Mouse (Mus musculus) cortical plate, adult 2 months (tissue): ENCODE data around the gene Hjurp. TPM values are rescaled to one million over a fixed set of nuclear protein-coding genes. Genes with fewer than 3 reads are reported as not detected.

Experiments
- H3K27ac ChIP-seq: fragments of 200-500 bp; 2 replicates; pipeline ENCODE4 v1.5.1; 2012; ENCODE audit warnings: low read length, control low read depth, inconsistent platforms; ENCODE audit not compliant: insufficient read depth
- H3K4me1 ChIP-seq: fragments of 200-500 bp; 2 replicates; pipeline ENCODE4 v1.6.1; 2011; ENCODE audit warnings: low read length; ENCODE audit not compliant: control insufficient read depth, insufficient read depth
- H3K4me3 ChIP-seq: fragments of 200-500 bp; 2 replicates; pipeline ENCODE4 v1.5.1; 2011; ENCODE audit warnings: mild to moderate bottlenecking, low read length, control low read depth; ENCODE audit not compliant: insufficient read depth
- CTCF ChIP-seq: fragments of 200-500 bp; IDR thresholded peaks from 2 replicates; pipeline ENCODE4 v1.5.1; 2011; ENCODE audit warnings: mild to moderate bottlenecking, control low read depth, low read length; ENCODE audit not compliant: insufficient read depth; ENCODE audit errors: extremely low read depth
- POLR2A ChIP-seq: fragments of 200-500 bp; IDR thresholded peaks from 2 replicates; pipeline ENCODE4 v1.6.1; 2011; ENCODE audit warnings: mild to moderate bottlenecking, low read length, control low read depth; ENCODE audit not compliant: insufficient read depth; ENCODE audit errors: extremely low read depth
- polyA plus RNA-seq: library from polyadenylated mRNA; depleted of rRNA; stranded (reverse); fragments of >200 nt; gene quantifications from 2 replicates; pipeline ENCODE4 v1.2.3, GENCODE M21; 2012

Gene Hjurp
- polyA plus RNA-seq, 1 experiment = 60.9 TPM

- TF ChIP-seq POLR2A (no peak), CTCF (no peak)
- Histone ChIP-seq H3K4me1 (no peaks in the 10 kb centered on the region), H3K27ac (no peak overlapping the region), H3K4me3 (no peak overlapping the region)
Measured at GRCm38 (mm10) chr1:88298686-88299528, 21.5 kb upstream of the Hjurp start.

GRCm38 (mm10) chr1:88297480-88298258, 20.2 kb upstream of the Hjurp start:
- Histone ChIP-seq H3K4me3 (no peak overlapping the region), H3K4me1 (no peaks in the 10 kb centered on the region), H3K27ac (no peak overlapping the region)
- TF ChIP-seq CTCF (no peak), POLR2A (no peak)

GRCm38 (mm10) chr1:88296171-88296920, 18.9 kb upstream of the Hjurp start:
- Histone ChIP-seq H3K4me3 (no peak overlapping the region), H3K4me1 (no peaks in the 10 kb centered on the region), H3K27ac (no peak overlapping the region)
- TF ChIP-seq POLR2A (no peak), CTCF (no peak)

- no peak overlapping the region for H3K4me3 ChIP-seq
- TF ChIP-seq POLR2A (no peak), CTCF (no peak)
- no peak overlapping the region for H3K27ac ChIP-seq
- no peaks in the 10 kb centered on the region for H3K4me1 ChIP-seq
Measured at GRCm38 (mm10) chr1:88294650-88295049, 17.2 kb upstream of the Hjurp start.

- no peak overlapping the region for H3K27ac ChIP-seq
- H3K4me3 ChIP-seq = no peak overlapping the region
- no peaks in the 10 kb centered on the region for H3K4me1 ChIP-seq
- TF ChIP-seq POLR2A (no peak), CTCF (no peak)
Measured at GRCm38 (mm10) chr1:88292057-88292456, 14.6 kb upstream of the Hjurp start.

GRCm38 (mm10) chr1:88291409-88292005, 14.1 kb upstream of the Hjurp start:
- Histone ChIP-seq H3K4me3 (no peak overlapping the region), H3K27ac (no peak overlapping the region), H3K4me1 (no peaks in the 10 kb centered on the region)
- no peak for TF ChIP-seq CTCF
- no peak for TF ChIP-seq POLR2A

GRCm38 (mm10) chr1:88290511-88290910, 13.1 kb upstream of the Hjurp start:
- no peak for TF ChIP-seq POLR2A
- no peak for TF ChIP-seq CTCF
- Histone ChIP-seq H3K4me3 (no peak overlapping the region), H3K4me1 (no peaks in the 10 kb centered on the region), H3K27ac (no peak overlapping the region)

GRCm38 (mm10) chr1:88289917-88290316, 12.5 kb upstream of the Hjurp start:
- TF ChIP-seq POLR2A (no peak), CTCF (peak; percentile 52)
- no peak overlapping the region for H3K4me3 ChIP-seq
- no peak overlapping the region for H3K27ac ChIP-seq
- H3K4me1 ChIP-seq = no peaks in the 10 kb centered on the region

- Histone ChIP-seq H3K4me3 (no peak overlapping the region), H3K4me1 (no peaks in the 10 kb centered on the region), H3K27ac (no peak overlapping the region)
- TF ChIP-seq POLR2A = no peak
- no peak for TF ChIP-seq CTCF
Measured at GRCm38 (mm10) chr1:88289152-88289551, 11.7 kb upstream of the Hjurp start.
